Mouse (Mus musculus) liver, postnatal 0 days (tissue): ENCODE data around the gene Ndufv2.

Experiments
- CTCF ChIP-seq: sonication (generic); IDR thresholded peaks from 2 replicates; pipeline ENCODE4 v1.5.1; 2016; ENCODE audit warnings: antibody characterized with exemption, low read depth
- EP300 ChIP-seq: IDR thresholded peaks from 2 replicates; pipeline ENCODE4 v1.6.1; 2016; ENCODE audit warnings: antibody characterized with exemption, low read depth, mild to moderate bottlenecking

- TF ChIP-seq CTCF (no peak), EP300 (no peak)
These were observed 2.7 kb upstream of the Ndufv2 start for GRCm38 (mm10) chr17:66104076-66104475.
